Mouse (Mus musculus) heart, embryonic 10.5 days (tissue): ENCODE data around the gene Phospho2. TPM values are rescaled to one million over a fixed set of nuclear protein-coding genes. Genes with fewer than 3 reads are reported as not detected.
A peak's percentile ranks its signal among the peaks of the same experiment; 100 is the strongest.
"Not testable (repeated sequence)": the region's sequence is repeated elsewhere in the genome, so short reads cannot be mapped to it uniquely, and the experiment has no call there.

ENCODE experiments used
- DNase-seq: peaks from one replicate; pipeline ENCODE4 v3.0.0-alpha.2; 2017; ENCODE audit warnings: low spot score
- H3K27ac ChIP-seq: fragments of 300-500 bp; sonication (generic); 2 replicates; pipeline ENCODE4 v1.5.1; 2016; ENCODE audit warnings: mild to moderate bottlenecking
- H3K27me3 ChIP-seq: fragments of 300-500 bp; sonication (generic); 2 replicates; pipeline ENCODE4 v1.6.1; 2016; ENCODE audit warnings: mild to moderate bottlenecking; ENCODE audit not compliant: poor library complexity, insufficient read depth, severe bottlenecking
- H3K36me3 ChIP-seq: fragments of 300-500 bp; sonication (generic); 2 replicates; pipeline ENCODE4 v1.6.1; 2016; ENCODE audit warnings: mild to moderate bottlenecking, moderate library complexity
- H3K4me1 ChIP-seq: fragments of 300-500 bp; sonication (generic); 2 replicates; pipeline ENCODE4 v1.6.1; 2016; ENCODE audit warnings: mild to moderate bottlenecking
- H3K4me3 ChIP-seq: fragments of 300-500 bp; sonication (generic); 2 replicates; pipeline ENCODE4 v1.5.1; 2016; ENCODE audit warnings: mild to moderate bottlenecking, moderate library complexity
- H3K9me3 ChIP-seq: fragments of 300-500 bp; sonication (generic); 2 replicates; pipeline ENCODE4 v1.6.1; 2016; ENCODE audit warnings: mild to moderate bottlenecking, moderate library complexity
- WGBS: fragments of 180-500 bp; shearing (Covaris S2); methylation state at CpG from one replicate; pipeline ENCODE4 v1.1.7; 2016; 5-methylcytosine and 5-hydroxymethylcytosine counted together
- polyA plus RNA-seq: library from polyadenylated mRNA; unstranded; fragments of >200 nt; fragmentation: Nextera tagmentation; extraction: Ambion mirVana; gene quantifications from 2 replicates; pipeline ENCODE4 v1.2.1, GENCODE M21; 2016

Phospho2 gene
- polyA plus RNA-seq, 1 experiment from 2014 or later: 21.5 TPM

DNA sequence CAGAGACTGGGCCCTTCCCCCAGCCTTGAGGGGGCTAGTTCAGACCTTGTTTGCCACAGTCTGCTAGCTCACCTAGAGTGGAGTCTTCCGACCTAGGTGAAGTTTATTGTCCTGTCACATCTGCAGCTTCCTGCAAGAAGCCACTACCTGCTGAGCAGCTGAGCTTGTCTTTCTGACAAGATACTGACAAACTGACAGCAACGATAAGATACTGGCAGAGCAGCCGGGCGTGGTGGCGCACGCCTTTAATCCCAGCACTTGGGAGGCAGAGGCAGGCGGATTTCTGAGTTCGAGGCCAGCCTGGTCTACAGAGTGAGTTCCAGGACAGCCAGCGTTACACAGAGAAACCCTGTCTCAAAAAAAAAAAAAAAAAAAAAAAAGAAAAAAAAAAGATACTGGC lies 15.2 kb downstream of the Phospho2 start:
- H3K4me1 ChIP-seq: peaks cover 12% of the 10 kb centered on the region
- H3K27ac ChIP-seq, H3K4me3 ChIP-seq, H3K27me3 ChIP-seq, H3K36me3 ChIP-seq, H3K9me3 ChIP-seq, DNase-seq: not testable (repeated sequence)
- 78% methylated on average over 9 of the region's 9 CpGs for WGBS

DNA sequence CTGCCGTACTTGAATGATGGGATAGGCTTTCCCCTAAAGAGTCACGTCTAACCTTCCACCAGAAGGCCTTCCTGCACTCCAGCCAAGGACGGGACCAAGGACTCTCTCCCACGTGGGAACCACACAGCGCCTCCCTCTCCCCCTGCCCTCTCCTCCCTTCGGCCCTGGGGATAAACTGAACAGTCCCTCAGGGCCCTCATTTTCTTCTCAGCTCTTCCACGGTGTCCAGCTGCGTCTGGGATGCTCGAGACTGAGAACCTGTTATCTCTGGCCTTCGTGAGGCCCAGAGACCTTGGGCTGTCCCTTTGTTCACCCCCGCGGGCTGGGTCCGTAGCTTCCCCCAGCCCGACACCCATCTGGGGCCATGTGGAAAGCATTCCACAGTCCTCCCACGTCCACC lies 20.7 kb downstream of the Phospho2 start:
- no peaks in the 10 kb centered on the region for H3K27me3 ChIP-seq
- H3K9me3 ChIP-seq: no peaks in the 10 kb centered on the region
- no peak for DNase-seq
- no peak overlapping the region for H3K4me3 ChIP-seq
- H3K4me1 ChIP-seq: 0 out of 2 replicates have a peak, but pooled peaks cover 6% of the 10 kb centered on the region
- H3K27ac ChIP-seq: no peak overlapping the region
- H3K36me3 ChIP-seq: no peaks in the 10 kb centered on the region
- 50% methylated on average over 15 of the region's 15 CpGs for WGBS

DNA sequence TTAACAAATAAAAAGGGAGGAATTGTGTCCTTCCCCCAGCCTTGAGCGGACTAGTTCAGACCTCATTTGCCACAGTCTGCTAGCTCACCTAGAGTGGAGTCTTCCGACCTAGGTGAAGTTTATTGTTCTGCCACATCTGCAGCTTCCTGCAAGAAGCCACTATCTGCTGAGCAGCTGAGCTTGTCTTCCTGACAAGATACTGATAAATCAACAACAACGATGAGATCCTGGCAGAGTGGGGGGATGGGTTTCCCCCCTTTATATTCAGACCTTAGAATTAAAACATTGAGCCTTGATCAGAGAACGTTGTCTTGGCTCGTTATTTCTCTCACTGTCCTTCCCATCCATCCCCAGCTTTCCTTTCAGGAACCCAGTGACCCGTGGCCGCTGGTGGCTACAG lies 21.9 kb downstream of the Phospho2 start:
- WGBS: 57% methylated on average over 7 of the region's 7 CpGs
- not testable (repeated sequence) for DNase-seq, H3K36me3 ChIP-seq, H3K4me1 ChIP-seq, H3K27me3 ChIP-seq, H3K4me3 ChIP-seq, H3K9me3 ChIP-seq, H3K27ac ChIP-seq

DNA sequence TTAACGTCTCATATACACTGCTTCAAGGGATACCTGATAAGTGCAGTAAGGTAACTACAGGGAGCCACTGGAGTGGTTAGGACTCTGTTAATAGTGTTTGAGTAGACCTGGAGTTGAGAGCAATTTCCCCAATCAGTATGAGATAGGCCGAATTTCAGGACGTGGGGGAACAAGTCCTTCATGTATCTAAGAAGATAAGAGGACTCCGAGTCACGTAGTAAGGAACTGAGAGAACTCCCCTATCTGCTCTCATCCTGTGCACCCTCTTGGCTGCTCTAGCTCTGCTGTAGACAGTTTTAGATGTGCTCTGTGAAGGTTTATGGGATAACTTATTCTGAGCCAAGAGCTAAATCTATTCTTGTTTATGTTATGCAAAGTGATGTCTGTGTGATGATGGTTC lies 27.2 kb downstream of the Phospho2 start:
- H3K27me3 ChIP-seq: no peaks in the 10 kb centered on the region
- peaks cover 6% of the 10 kb centered on the region; the same call in 1 of the 2 replicates for H3K4me1 ChIP-seq
- WGBS: 17% methylated on average over 5 of the region's 5 CpGs
- DNase-seq: no peak
- H3K4me3 ChIP-seq: no peak overlapping the region
- H3K9me3 ChIP-seq: no peaks in the 10 kb centered on the region
- H3K27ac ChIP-seq: no peak overlapping the region
- no peaks in the 10 kb centered on the region for H3K36me3 ChIP-seq

DNA sequence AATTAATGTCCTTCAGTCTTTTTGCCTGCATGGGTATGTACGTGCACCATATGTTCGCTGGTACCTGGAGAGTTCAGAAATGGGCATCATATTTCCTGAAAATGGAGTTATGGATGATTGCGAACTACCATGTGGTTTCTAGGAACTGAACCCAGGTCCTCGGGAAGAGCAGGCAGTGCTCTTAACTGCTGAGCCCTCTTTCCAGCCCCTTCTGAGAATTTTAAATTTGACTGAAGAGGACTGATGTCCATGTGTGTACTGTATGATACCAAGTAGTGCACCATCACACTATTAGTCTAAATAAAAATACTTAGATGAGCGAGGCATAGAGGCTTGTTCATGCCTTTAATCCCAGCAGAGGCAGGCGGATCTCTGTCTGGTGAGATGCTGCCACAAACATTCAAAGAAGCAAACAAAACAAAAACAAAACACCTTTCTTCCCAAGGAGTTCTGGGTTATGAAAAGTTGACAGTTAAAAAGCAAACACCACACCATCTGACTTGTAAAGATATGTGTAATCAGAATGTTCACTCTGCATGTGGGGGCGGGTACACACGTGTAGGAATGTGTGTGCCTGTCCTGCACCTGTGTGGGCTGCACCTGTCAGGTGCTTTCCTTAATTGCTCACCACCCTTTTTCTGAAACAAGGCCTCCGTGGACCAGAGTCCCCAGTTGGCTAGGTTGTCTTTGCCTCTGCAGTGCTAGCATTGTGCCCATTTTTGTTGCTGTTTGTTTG lies 29.1 kb downstream of the Phospho2 start:
- Histone ChIP-seq H3K36me3 (no peaks in the 10 kb centered on the region), H3K4me3 (no peak overlapping the region)
- whole genome bisulfite sequencing: 79% methylated on average over 9 of the region's 9 CpGs

DNA sequence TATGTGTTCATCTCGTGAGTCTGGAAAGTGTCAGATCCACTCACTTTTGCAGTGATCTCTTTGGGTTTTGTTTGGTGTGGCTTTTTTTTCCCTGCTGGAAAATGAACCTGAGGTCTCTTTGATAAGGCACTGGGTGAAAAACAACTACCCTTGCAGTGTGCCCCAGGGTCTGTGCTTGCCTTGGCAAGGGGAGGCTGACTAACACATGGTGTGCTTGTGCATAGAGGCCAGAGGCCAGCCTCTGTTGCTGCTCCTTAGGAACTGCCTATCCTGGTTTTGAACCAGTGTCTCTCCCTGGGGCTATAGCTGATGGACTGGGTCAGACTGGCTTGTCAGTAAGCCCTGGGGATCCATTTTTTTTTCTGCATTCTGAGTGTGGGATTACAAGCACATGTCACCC lies 30.8 kb downstream of the Phospho2 start:
- 58% methylated on average over 1 of the region's 1 CpGs for whole genome bisulfite sequencing

More for the DNA sequence above, 29.1 kb downstream of the Phospho2 start:
- Histone ChIP-seq H3K4me1 (peaks cover 14% of the 10 kb centered on the region; the same call in 1 of the 2 replicates), H3K27me3 (no peaks in the 10 kb centered on the region), H3K27ac (no peak overlapping the region), H3K9me3 (no peaks in the 10 kb centered on the region)
- DNase-seq: no peak

DNA sequence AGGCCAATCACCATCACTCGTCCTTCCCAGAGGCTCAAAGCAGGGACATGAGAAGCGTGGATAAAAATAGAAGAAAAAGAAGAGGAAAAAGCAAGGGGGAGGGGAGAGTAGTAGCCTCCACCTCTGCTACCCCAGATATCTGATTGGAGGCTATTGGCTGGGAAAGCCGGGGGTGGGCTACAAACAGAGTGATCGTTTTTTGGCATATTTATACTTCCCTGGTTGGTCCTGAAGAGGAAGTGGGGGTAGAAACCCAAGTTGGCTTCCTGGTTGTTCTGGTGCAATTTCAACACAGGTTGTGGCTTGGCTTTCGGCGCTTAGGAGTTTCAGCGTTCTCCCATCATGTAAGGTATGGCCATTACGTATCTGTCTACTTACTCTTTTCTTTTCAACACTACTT lies 32.3 kb downstream of the Phospho2 start, which contains the start of gene Klhl23:
Gene Klhl23 (plus strand): TSS at position 234 of the 400 bp plus-strand sequence.
- no peaks in the 10 kb centered on the region for H3K27me3 ChIP-seq
- 8% methylated on average over 8 of the region's 8 CpGs for WGBS
- peaks cover 18% of the 10 kb centered on the region for H3K36me3 ChIP-seq
- peak within 1 kb of the TSS; percentile 92 for H3K4me3 ChIP-seq
- peak; percentile 81 for DNase-seq
- no peaks in the 10 kb centered on the region for H3K9me3 ChIP-seq
- peak within 1 kb of the TSS; percentile 99 for H3K27ac ChIP-seq
- H3K4me1 ChIP-seq: peaks cover 25% of the 10 kb centered on the region; the same call in 1 of the 2 replicates

More for the DNA sequence above, 30.8 kb downstream of the Phospho2 start:
- no peak for DNase-seq
- H3K27ac ChIP-seq: peak overlapping the region; percentile 31; the same call in 1 of the 2 replicates
- peaks cover 9% of the 10 kb centered on the region for H3K36me3 ChIP-seq
- peaks cover 25% of the 10 kb centered on the region; the same call in 1 of the 2 replicates for H3K4me1 ChIP-seq
- H3K4me3 ChIP-seq: no peak overlapping the region
- H3K9me3 ChIP-seq: no peaks in the 10 kb centered on the region
- H3K27me3 ChIP-seq: no peaks in the 10 kb centered on the region

DNA sequence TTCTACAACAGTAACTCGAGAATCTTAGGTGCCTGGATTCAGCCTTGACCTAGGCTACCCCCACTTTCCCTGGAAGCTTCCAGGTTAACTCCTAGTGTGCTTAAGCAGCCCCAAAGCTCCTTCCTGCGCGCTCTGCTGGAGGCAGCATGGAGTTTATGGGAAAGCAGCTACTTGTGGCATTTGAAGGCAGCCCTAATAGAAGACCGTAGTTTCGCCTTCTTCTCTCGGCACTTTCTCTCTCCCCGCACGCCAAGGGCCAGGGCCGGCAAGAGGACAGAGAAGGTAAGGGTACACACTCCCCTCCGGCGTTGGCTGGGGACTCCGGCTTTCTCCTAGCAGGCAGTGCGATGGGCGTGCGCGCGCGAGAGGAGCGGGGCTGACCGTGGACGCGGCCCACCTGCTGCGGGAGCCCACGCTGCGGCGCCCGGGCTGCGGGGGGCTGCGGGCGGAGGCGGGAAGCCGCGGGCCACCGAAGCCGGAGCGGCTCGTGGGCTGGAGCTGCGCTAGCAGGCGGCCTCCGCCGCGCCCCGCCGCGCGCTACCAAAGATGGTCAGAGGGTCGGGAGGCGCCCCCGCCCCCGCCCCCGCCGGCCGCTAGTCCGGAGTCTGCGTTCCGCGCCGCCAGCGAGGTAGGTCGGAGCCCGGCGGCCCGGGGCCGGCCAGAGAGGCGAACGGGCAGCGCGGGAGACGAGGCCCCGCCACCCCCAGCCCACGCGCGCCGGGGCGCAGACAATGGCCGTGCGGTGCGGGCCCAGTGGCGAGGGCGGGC lies 33.1 kb downstream of the Phospho2 start:
- WGBS: under 1% methylated on average over 79 of the region's 80 CpGs

DNA sequence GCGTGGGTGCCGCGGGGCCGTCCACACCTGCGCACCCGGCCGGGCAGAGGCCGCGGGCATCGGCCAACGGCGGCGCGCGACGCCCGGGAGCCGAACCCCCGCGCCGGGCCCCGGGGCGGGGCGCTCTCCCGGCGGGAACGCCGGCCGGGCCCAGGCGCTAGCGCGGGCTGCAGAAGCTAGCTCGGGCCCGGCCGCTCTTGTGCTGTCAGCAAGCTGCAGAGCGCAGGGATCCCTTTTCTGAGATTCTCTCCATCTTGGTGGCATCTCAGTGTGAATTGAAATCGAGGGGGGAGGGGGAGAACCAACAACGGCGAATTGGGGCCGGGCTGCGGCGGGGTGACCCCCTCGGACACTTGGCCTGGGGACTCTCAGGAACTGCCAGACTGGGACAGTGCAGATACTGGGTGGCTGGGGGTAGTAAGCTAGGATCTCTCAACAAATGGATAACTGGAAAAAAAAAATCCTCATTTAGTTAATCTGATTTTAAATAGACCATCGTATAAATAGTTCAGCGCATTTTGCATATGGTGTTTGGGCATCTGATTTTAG lies 33.8 kb downstream of the Phospho2 start:
- WGBS: 1% methylated on average over 45 of the region's 45 CpGs
- H3K27ac ChIP-seq: peak overlapping the region; percentile 99
- no peaks in the 10 kb centered on the region for H3K9me3 ChIP-seq
- H3K4me1 ChIP-seq: peaks cover 28% of the 10 kb centered on the region
- no peaks in the 10 kb centered on the region for H3K27me3 ChIP-seq
- DNase-seq: peak; percentile 75
- H3K4me3 ChIP-seq: peak overlapping the region; percentile 92
- H3K36me3 ChIP-seq: peaks cover 26% of the 10 kb centered on the region

More for the DNA sequence above, 33.1 kb downstream of the Phospho2 start:
- peaks cover 23% of the 10 kb centered on the region for H3K36me3 ChIP-seq
- peak; percentile 89 for DNase-seq
- peaks cover 25% of the 10 kb centered on the region; the same call in 1 of the 2 replicates for H3K4me1 ChIP-seq
- peak overlapping the region; percentile 99 for H3K27ac ChIP-seq
- H3K4me3 ChIP-seq: peak overlapping the region; percentile 92
- no peaks in the 10 kb centered on the region for H3K9me3 ChIP-seq
- no peaks in the 10 kb centered on the region for H3K27me3 ChIP-seq

DNA sequence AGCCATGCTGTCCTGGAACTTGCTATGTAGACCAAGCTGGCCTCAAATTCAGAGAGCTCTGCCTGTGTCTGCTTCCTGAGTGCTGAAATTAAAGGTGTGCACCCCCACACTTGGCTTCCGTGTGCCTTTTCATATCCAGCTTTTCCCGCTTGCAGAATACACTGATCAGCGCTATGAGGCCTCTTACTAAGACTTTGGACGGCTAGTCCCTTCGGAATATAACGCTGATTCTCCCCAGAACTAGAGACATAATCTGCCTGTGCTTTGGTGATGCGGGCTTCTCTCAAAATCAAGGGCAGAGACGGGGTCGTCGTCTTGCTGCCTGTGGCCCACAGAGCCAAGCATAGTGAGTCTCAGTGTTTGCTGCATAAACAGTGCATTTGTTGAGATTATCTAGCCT lies 36.5 kb downstream of the Phospho2 start:
- peaks cover 51% of the 10 kb centered on the region for H3K36me3 ChIP-seq
- H3K9me3 ChIP-seq: no peaks in the 10 kb centered on the region
- H3K4me1 ChIP-seq: peaks cover 30% of the 10 kb centered on the region
- no peaks in the 10 kb centered on the region for H3K27me3 ChIP-seq
- peak; percentile 36 for DNase-seq
- no peak overlapping the region for H3K4me3 ChIP-seq
- H3K27ac ChIP-seq: no peak overlapping the region
- 84% methylated on average over 10 of the region's 10 CpGs for WGBS

DNA sequence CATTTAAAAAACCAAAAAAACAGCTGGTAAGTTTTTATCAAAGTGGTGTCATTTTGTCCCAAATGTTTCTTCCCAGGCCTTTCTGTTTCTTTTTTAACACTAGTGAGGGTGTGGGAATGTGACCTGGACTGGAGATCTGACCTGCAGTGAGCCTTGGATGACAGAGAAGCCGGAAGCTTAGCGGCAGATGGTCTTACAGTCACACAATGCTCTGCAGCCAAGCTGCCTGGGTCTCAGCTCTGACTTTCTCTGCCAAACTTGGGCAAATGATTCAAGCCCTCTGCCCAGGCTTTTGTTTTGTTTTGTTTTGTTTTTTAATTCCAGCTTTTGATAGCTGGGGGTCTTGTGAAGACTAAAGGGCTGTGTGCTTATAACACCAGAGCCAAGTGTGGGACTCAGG lies 37.0 kb downstream of the Phospho2 start:
- no peak overlapping the region for H3K4me3 ChIP-seq
- H3K4me1 ChIP-seq: peaks cover 26% of the 10 kb centered on the region
- H3K27me3 ChIP-seq: no peaks in the 10 kb centered on the region
- H3K9me3 ChIP-seq: no peaks in the 10 kb centered on the region
- 71% methylated on average over 2 of the region's 2 CpGs for WGBS
- peaks cover 56% of the 10 kb centered on the region for H3K36me3 ChIP-seq
- peak; percentile 72 for DNase-seq
- H3K27ac ChIP-seq: no peak overlapping the region

DNA sequence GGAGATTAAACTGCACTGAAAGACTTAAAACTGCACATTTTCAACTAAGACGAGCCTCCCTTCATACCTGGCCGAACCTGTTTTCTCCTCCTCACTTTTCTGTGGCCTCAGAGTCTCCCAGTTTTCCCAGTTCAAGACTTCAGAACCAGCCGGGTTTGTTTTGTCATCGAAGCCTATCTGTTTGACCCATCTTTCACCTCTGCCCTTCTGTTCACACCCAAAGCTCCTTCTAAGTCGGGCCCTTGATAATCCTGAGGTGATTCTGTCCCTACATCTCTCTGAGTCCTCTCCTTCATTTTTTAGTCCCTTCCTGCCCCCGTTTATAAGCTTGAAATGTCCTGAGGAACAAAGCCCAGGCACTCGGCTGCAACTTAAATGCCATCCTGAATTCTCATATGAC lies 38.6 kb downstream of the Phospho2 start:
- Histone ChIP-seq H3K27ac (no peak overlapping the region), H3K9me3 (no peaks in the 10 kb centered on the region), H3K4me1 (peaks cover 20% of the 10 kb centered on the region), H3K36me3 (peaks cover 67% of the 10 kb centered on the region), H3K4me3 (no peak overlapping the region), H3K27me3 (no peaks in the 10 kb centered on the region)
- DNase-seq: peak; percentile 39
- 41% methylated on average over 7 of the region's 7 CpGs for WGBS

DNA sequence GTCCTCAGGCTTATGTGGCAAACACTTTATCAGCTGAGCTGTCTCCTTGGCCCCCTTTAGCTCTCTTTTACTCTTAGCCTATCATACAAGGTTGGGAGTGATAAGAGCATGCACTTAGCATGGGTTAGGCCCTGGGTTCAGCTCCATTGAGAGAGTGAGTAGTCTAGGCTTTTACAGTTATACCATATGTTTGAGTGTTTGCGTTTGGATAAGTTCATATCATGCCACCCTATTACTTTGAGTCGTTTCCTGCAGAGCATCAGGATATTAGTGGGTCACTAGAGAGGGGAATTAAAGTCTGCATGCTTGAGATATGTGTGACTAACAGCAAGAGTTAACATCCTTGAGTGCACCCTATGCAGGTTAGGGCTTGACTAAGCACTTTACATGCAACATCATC lies 40.3 kb downstream of the Phospho2 start:
- no peaks in the 10 kb centered on the region for H3K9me3 ChIP-seq
- H3K27me3 ChIP-seq: no peaks in the 10 kb centered on the region
- H3K4me3 ChIP-seq: no peak overlapping the region
- H3K27ac ChIP-seq: no peak overlapping the region
- peaks cover 77% of the 10 kb centered on the region for H3K36me3 ChIP-seq
- peaks cover 6% of the 10 kb centered on the region for H3K4me1 ChIP-seq
- peak; percentile 11 for DNase-seq
- 92% methylated on average over 2 of the region's 2 CpGs for WGBS
